Mouse (Mus musculus): ENCODE data around the gene Tmem167. TPM values are rescaled to one million over a fixed set of nuclear protein-coding genes. Genes with fewer than 3 reads are reported as not detected.
A peak's percentile ranks its signal among the peaks of the same experiment; 100 is the strongest.

Gene Tmem167
- polyA plus RNA-seq, 1 experiment from 2014 or later = 42.7 TPM

DNA sequence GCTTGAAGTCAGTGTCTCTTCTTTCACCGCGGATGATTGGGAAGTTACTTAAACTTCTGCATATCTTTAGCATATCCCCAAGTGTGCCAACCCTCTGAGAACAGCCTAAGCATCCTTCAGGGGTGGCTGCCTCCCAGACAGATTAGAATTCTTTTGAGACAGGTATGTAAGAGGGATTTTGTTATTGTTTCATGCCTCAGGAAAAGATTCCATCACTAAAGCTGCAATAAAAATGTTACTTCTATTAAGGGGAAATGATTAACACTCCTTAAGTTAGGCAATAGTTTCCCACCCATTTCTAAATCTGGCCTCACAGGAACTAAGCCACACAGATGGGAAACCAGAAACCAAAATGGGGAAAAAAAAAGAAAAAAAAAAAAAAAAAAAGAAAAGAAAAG is 81.9 kb downstream of the Tmem167 start:
- no peak overlapping the region for H3K4me3 ChIP-seq (ENCODE audit: low read length)
- no peaks in the 10 kb centered on the region for H3K27me3 ChIP-seq (replicated peaks; ENCODE audit: control insufficient read depth, insufficient read depth, low read length)
- H3K9ac ChIP-seq (ENCODE audit: low read depth, low read length) = no peak overlapping the region
- no peaks in the 10 kb centered on the region for H3K36me3 ChIP-seq (ENCODE audit: control insufficient read depth, insufficient read depth, low read length)
- no peaks in the 10 kb centered on the region for H3K9me3 ChIP-seq (ENCODE audit: control insufficient read depth, low read length)
- ATAC-seq = no peak
- H3K27ac ChIP-seq (ENCODE audit: low read depth, low read length) = no peak overlapping the region
- H3K4me2 ChIP-seq (ENCODE audit: low read length) = no peak overlapping the region
- WGBS = 13% methylated on average over 2 of the region's 2 CpGs
- no peaks in the 10 kb centered on the region for H3K4me1 ChIP-seq (ENCODE audit: control insufficient read depth, insufficient read depth, low read depth, low read length)

DNA sequence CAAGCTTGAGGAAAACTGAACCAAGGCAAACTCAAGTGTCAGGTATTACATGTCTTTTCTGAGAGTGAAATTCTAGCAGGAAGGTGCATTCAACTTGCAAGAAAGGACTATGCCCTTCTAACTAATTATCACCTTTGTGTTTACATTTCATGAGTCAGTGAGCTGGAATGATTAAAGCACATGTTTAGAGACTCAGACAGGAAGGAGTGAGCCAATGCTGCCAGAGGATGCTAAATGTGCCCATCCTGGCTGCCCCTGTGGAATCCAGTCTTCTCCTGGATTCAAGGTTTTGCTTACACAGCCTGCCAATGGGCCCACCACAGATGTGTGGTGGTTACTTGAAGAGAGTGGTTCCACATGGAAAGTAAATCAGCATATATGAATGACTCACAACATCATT is 82.5 kb downstream of the Tmem167 start:
- no peak overlapping the region for H3K4me3 ChIP-seq (ENCODE audit: low read length)
- no peaks in the 10 kb centered on the region for H3K4me1 ChIP-seq (ENCODE audit: control insufficient read depth, insufficient read depth, low read depth, low read length)
- H3K9me3 ChIP-seq (ENCODE audit: control insufficient read depth, low read length) = no peaks in the 10 kb centered on the region
- H3K27ac ChIP-seq (ENCODE audit: low read depth, low read length) = no peak overlapping the region
- H3K27me3 ChIP-seq (replicated peaks; ENCODE audit: control insufficient read depth, insufficient read depth, low read length) = no peaks in the 10 kb centered on the region
- no peaks in the 10 kb centered on the region for H3K36me3 ChIP-seq (ENCODE audit: control insufficient read depth, insufficient read depth, low read length)
- H3K4me2 ChIP-seq (ENCODE audit: low read length) = no peak overlapping the region
- ATAC-seq = peak; percentile 60; the same call in 1 of the 2 replicates
- no peak overlapping the region for H3K9ac ChIP-seq (ENCODE audit: low read depth, low read length)

DNA sequence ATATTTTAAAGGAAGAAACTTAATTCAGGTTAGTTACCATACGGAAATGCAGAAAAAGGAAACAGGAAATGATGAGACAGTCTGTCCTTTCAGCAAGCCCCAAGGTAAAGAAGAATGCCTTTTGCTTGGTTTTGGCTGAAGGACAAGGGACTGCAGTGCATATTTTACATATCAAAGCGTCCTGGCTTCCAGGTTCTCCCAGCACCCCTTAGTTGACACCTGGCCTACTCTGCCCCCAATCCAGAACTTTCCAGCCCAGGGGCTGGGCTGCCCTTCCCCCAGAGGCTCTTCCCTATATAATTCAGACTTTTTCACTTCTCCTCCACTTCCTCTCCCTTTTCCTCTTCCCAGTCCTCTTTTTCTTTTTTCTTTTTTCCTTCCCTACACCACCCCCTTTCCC is 86.7 kb downstream of the Tmem167 start:
- H3K4me2 ChIP-seq (ENCODE audit: low read length) = no peak overlapping the region
- no peaks in the 10 kb centered on the region for H3K4me1 ChIP-seq (ENCODE audit: control insufficient read depth, insufficient read depth, low read depth, low read length)
- H3K27me3 ChIP-seq (replicated peaks; ENCODE audit: control insufficient read depth, insufficient read depth, low read length) = no peaks in the 10 kb centered on the region
- H3K9me3 ChIP-seq (ENCODE audit: control insufficient read depth, low read length) = no peaks in the 10 kb centered on the region
- no peak overlapping the region for H3K9ac ChIP-seq (ENCODE audit: low read depth, low read length)
- no peak overlapping the region for H3K27ac ChIP-seq (ENCODE audit: low read depth, low read length)
- H3K36me3 ChIP-seq (ENCODE audit: control insufficient read depth, insufficient read depth, low read length) = no peaks in the 10 kb centered on the region
- ATAC-seq = no peak
- 66% methylated on average over 2 of the region's 2 CpGs for WGBS
- no peak overlapping the region for H3K4me3 ChIP-seq (ENCODE audit: low read length)

DNA sequence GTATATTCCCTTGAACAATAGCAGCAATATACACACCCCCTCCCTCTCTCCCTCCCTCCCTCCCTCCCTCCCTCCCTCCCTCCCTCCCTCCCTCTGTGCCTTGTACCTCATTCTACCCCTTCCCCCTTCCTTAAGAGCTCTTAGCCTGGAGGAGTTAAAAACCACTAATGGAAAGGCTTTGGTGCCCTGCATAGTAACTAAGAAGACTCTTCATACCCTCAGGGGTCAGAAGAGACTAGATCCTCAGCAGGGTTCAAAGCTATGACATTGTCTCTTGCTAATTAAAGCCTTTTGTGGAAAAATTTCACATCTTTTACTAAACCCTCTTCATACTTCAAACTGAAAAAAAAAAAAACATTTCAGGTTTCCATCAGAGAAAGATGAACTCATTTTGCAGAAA is 93.3 kb downstream of the Tmem167 start:
- no peak for ATAC-seq
- Histone ChIP-seq H3K9me3 (ENCODE audit: control insufficient read depth, low read length) (no peaks in the 10 kb centered on the region), H3K9ac (ENCODE audit: low read depth, low read length) (no peak overlapping the region), H3K4me1 (ENCODE audit: control insufficient read depth, insufficient read depth, low read depth, low read length) (no peaks in the 10 kb centered on the region), H3K36me3 (ENCODE audit: control insufficient read depth, insufficient read depth, low read length) (no peaks in the 10 kb centered on the region), H3K4me2 (ENCODE audit: low read length) (no peak overlapping the region), H3K27me3 (replicated peaks; ENCODE audit: control insufficient read depth, insufficient read depth, low read length) (no peaks in the 10 kb centered on the region), H3K27ac (ENCODE audit: low read depth, low read length) (no peak overlapping the region), H3K4me3 (ENCODE audit: low read length) (no peak overlapping the region)

DNA sequence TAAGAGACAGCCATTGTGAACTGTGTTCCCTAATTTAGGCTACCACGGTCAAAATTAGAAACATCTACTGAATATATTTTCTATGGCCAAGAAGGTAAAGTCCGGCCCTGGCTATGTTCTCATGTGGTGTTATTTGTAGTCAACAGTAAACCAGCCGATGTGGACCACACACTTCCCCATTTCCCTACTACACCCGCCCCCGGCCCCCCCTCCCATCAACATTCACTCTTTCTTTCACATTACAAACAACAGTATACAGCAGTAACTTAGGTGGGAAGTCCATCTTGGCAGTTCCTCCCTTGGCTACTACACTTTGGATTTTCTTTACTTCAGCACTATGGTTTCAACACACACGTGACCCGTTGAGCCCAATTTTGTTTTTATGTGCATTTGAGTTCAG is 94.6 kb downstream of the Tmem167 start:
- Histone ChIP-seq H3K27me3 (replicated peaks; ENCODE audit: control insufficient read depth, insufficient read depth, low read length) (no peaks in the 10 kb centered on the region), H3K9ac (ENCODE audit: low read depth, low read length) (no peak overlapping the region), H3K4me1 (ENCODE audit: control insufficient read depth, insufficient read depth, low read depth, low read length) (no peaks in the 10 kb centered on the region), H3K27ac (ENCODE audit: low read depth, low read length) (no peak overlapping the region), H3K9me3 (ENCODE audit: control insufficient read depth, low read length) (no peaks in the 10 kb centered on the region), H3K4me2 (ENCODE audit: low read length) (no peak overlapping the region), H3K4me3 (ENCODE audit: low read length) (no peak overlapping the region), H3K36me3 (ENCODE audit: control insufficient read depth, insufficient read depth, low read length) (no peaks in the 10 kb centered on the region)
- WGBS = 88% methylated on average over 7 of the region's 7 CpGs
- ATAC-seq = no peak

DNA sequence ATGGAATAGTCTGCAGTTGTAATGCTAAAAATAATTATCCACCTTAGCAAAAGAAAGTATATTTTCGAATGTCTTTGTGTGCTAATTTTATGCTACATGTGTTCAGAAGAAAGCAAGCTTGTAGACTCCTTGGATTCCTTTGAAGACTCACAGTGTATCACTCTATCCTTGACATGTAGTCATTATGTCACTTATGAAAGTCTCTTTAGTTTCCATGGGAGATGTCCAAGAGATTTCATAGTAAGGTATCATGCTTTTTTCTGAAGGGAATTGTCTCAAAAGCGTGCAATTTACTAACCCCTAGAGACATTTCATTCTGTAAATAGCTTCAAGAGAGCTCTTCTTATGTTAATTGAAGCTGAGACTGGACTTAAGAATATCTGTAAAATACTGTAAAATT is 97.8 kb downstream of the Tmem167 start:
- Histone ChIP-seq H3K9ac (ENCODE audit: low read depth, low read length) (no peak overlapping the region), H3K27me3 (replicated peaks; ENCODE audit: control insufficient read depth, insufficient read depth, low read length) (no peaks in the 10 kb centered on the region), H3K4me3 (ENCODE audit: low read length) (no peak overlapping the region), H3K27ac (ENCODE audit: low read depth, low read length) (no peak overlapping the region), H3K36me3 (ENCODE audit: control insufficient read depth, insufficient read depth, low read length) (no peaks in the 10 kb centered on the region), H3K4me1 (ENCODE audit: control insufficient read depth, insufficient read depth, low read depth, low read length) (no peaks in the 10 kb centered on the region), H3K9me3 (ENCODE audit: control insufficient read depth, low read length) (no peaks in the 10 kb centered on the region), H3K4me2 (ENCODE audit: low read length) (no peak overlapping the region)
- no peak for ATAC-seq
- 46% methylated on average over 2 of the region's 2 CpGs for WGBS

DNA sequence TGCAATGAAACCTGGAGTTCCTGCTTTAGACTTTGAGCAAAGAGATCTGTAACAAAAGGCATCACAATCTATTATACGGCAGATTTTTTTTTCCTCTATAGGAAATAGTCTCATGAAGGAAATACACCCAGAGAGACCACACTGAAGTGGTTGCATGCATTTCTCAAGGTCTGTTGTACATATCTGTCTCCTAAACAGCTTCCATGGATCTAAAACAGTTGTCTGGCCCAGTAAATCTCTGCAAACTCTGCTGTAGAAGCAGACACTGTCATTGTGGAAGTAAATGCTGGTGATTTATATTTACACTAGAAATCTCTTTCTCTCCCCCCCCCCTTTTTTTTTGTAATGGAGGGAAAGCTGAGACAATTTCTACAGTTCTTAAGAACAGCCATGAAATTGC is 99.1 kb downstream of the Tmem167 start:
- Histone ChIP-seq H3K27ac (ENCODE audit: low read depth, low read length) (no peak overlapping the region), H3K36me3 (ENCODE audit: control insufficient read depth, insufficient read depth, low read length) (no peaks in the 10 kb centered on the region), H3K9ac (ENCODE audit: low read depth, low read length) (no peak overlapping the region), H3K4me3 (ENCODE audit: low read length) (no peak overlapping the region), H3K4me2 (ENCODE audit: low read length) (no peak overlapping the region), H3K4me1 (ENCODE audit: control insufficient read depth, insufficient read depth, low read depth, low read length) (no peaks in the 10 kb centered on the region), H3K9me3 (ENCODE audit: control insufficient read depth, low read length) (no peaks in the 10 kb centered on the region), H3K27me3 (replicated peaks; ENCODE audit: control insufficient read depth, insufficient read depth, low read length) (no peaks in the 10 kb centered on the region)
- 28% methylated on average over 1 of the region's 1 CpGs for WGBS
- ATAC-seq = no peak

DNA sequence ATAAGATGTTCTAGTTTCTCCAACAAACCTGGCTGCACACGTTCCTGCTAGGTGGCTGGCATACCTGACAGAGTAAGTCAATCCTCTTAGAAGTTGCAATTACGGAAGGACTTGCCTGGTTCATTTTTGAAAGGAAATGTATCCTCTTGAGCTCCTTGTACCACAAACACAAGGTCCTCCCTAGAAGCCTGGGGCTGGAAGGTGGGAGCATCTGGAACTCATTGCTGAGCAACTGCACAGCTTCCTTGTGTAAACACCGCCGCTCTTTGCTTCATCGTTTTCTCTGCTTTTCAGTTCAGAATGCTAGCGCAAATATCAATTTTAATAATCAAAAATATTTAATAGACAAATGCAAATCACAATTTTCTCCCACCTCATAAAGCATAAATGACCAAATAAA is 102.9 kb downstream of the Tmem167 start:
- Histone ChIP-seq H3K4me1 (ENCODE audit: control insufficient read depth, insufficient read depth, low read depth, low read length) (no peaks in the 10 kb centered on the region), H3K36me3 (ENCODE audit: control insufficient read depth, insufficient read depth, low read length) (no peaks in the 10 kb centered on the region), H3K9me3 (ENCODE audit: control insufficient read depth, low read length) (no peaks in the 10 kb centered on the region), H3K27me3 (replicated peaks; ENCODE audit: control insufficient read depth, insufficient read depth, low read length) (no peaks in the 10 kb centered on the region), H3K4me3 (ENCODE audit: low read length) (no peak overlapping the region), H3K27ac (ENCODE audit: low read depth, low read length) (no peak overlapping the region), H3K4me2 (ENCODE audit: low read length) (no peak overlapping the region), H3K9ac (ENCODE audit: low read depth, low read length) (no peak overlapping the region)
- 81% methylated on average over 6 of the region's 6 CpGs for WGBS
- ATAC-seq = no peak

Measured in hindbrain, embryonic 16.5 days (tissue).